Mouse (Mus musculus): ENCODE measurements at regions not wholly inside any gene's neighbourhood (a gene's known extent, or its start where the extent isn't known, plus 50 kb on each side); places are given as distances from the start of the nearest gene placed in this dataset.
A peak's percentile ranks its signal among the peaks of the same experiment; 100 is the strongest.

DNA sequence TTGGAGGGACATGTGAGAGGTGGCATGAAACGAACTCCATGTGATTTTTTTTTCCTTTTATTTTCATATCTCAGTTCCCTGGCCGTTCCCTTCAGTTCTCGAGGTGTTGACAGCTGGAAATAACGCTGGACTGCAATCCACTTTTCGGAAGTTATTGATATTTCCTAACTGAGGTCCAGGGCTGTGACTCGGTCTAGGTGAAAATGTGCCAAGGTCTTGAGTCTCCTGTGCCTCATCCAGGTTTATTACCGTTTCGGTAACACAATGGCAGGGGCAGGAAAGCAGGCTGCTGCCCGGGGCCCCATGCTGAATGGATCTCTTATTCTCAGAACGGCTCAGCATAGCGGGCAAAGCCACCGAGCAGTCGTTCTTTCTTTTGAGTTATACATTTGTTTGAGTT is 844.7 kb upstream of the Car8 start:
- DNase-seq (ENCODE audit: low spot score), result no peak

DNA sequence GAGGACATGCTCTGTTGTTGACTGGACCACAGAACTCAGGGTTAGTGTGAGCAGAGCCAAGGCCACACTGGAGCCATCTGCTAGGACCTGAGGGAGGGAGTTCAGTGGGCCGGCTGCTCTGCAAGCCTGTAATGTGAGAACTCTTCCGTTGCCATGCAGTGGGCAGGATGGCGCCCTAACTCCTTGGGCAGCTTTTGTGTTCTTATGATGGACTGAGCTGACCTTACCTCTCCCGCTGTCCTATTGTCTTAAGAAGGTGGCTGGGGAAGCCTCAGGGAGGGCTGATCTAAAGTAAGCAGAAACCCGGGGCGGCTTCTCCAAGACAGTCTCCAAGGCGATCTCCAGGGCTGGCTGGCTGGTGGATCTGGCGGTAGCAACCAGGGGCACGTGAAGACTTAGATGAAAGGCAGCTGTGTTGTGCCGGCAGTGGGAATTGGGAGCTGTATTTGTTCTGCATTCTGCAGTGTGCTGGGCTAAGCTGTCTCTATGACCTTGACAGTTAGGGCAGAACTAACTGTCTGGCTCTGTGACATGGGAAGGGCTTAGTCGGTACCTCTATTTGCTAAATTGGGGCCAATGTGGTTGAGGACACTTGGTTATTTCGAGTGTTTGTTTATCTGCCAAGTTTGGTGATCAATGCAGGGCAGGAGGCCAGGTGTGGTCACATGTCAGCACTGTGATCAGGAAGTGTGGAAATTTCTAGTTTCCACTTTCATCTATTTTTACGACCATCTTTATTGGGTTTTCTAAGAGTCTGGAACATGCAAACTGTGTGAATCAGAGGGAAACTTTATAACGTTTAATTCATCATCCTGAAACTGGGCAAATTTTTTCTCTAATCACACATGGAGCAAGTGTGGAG is 843.1 kb upstream of the Car8 start:
- no peak for DNase-seq (ENCODE audit: low spot score)

DNA sequence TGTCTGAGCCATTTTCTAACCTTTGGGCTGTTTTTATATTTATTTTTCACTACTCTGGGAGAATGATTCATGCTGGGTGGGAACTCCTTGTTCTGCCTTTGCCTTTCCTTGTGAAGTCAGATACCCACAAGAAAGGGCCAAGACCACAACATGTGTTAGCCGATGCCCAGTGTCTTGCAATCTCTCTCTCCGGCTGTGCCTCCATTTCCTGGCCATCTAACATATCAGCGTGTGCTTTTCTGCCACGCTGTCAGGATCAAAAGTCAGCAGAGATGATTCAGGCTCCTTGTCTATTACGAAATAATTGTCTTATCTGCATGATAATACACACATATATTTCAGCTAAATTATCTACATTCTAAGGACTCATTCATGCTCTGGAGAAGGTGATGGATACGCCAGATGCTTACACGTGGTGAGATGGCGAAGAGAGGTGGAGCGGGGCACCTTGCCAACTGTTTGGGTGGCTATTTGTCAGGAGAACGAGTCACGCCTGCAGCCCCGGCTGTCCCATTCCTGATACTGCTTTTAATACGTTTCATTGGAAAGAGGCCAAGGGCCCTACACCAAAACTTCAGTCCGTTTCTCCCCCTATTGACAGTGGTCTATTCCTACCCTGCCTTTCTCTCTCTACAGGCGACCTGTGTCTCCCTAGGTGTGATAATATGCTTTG is 842.1 kb upstream of the Car8 start:
- DNase-seq (ENCODE audit: low spot score), result no peak

DNA sequence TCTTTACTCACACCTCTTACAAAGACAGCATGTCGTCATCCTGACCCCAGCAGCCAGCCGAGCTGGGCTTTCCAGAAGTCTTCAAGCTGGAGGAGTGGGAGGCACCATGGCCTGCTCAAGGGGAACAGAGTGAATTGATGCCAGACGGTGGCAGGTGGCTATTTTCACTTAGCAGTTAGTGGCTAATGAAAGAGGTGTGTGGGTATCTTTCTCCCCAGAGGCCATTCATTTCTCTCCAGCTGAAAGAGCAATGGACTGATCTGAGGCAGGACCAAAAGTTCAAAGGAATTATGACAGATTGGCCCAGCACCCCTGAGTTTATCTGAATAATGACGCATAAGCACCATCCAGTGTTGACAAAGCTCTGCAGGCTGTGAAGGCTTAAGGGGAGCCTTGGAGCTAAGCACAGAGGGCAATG is 841.0 kb upstream of the Car8 start:
- no peak for DNase-seq (ENCODE audit: low spot score)

DNA sequence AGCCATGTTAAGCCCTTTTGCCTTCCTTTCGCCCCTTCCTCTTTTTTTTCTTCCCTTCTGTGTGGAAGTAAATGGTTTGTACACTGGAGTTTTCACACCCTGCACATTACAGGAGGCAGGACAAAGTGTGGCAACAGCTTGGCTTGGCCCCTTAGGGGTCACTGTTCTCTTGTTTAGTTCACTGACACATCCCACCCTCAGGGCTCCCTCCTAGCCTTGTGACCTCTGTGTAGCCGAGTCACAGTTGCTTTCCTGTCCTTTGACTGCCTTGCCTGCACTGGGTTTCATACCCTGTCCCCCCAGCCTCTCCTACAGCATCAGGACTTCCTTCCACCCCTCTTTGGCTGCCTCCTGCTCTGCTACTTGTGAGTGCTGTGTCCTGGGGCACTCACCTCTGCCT is 835.6 kb upstream of the Car8 start:
- no peak for DNase-seq (ENCODE audit: low spot score)

DNA sequence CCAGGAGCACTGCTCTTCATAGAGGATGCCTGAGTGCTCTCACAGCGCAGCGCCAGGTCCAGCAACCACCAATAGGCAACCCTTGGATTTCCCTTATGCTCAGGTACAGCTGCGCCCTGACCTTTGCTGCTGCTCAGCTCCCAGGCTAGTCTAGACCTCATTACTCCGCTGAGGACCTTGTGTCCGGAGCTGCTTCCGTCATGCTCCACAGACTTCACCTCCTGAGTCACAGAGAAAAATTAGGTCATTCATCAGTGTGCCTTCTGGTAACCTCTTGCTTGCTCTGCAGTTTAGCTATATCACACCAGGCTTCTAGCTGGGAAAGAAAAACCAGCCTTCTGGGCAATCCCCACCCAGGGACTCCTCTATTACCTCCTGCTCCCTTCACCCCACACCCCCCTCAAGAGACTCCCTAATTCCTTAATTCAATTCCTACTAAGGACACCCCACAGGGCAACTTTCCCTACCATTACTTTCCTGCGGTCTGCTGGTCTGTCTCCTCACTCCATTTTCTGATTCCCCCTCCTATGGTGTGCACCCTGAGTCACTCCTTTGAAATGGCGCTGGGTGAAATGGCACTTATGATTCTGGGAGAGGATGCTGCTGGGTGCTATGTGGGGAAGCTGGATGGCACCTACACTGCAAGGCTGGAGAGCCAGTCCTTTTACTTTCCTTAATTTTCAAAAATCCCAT is 835.0 kb upstream of the Car8 start:
- DNase-seq (ENCODE audit: low spot score), result peak; percentile 56

DNA sequence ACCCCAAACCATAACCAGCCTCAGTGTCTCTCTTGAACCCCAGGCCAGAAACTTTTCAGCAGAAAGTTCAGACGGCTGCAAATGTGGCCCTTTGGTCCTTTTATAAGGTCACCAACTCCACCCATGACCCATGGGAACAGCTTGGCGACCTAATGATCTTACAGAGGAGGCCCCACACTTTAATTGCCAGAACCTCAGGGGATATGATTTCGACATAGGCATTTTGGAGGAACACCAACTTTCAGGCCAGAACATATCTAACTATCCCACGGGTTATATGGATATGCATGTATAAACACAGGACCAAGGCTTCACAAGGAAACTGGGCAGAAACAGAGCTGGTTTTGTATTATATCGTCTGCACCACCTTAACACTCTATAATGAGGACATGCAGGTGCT is 833.5 kb upstream of the Car8 start:
- DNase-seq (ENCODE audit: low spot score), result no peak

DNA sequence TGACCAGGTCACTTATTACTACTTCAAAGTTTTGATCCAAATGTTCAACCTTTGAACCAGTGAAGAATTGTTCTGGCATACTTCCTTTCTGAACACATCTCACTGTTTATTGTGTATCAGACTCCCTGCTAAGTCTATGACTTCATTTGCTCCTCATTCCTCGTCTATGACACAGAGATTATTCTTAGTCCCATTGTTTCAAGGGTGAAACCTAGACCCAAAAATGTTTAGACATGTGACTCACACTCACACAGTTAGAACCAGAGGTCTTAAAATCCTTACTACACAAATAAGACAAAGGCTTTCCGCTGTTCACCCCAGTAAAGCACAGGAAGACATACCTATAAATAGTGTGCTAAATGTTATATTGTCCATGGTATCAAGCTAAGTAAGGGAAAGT is 829.0 kb upstream of the Car8 start:
- no peak for DNase-seq (ENCODE audit: low spot score)

DNA sequence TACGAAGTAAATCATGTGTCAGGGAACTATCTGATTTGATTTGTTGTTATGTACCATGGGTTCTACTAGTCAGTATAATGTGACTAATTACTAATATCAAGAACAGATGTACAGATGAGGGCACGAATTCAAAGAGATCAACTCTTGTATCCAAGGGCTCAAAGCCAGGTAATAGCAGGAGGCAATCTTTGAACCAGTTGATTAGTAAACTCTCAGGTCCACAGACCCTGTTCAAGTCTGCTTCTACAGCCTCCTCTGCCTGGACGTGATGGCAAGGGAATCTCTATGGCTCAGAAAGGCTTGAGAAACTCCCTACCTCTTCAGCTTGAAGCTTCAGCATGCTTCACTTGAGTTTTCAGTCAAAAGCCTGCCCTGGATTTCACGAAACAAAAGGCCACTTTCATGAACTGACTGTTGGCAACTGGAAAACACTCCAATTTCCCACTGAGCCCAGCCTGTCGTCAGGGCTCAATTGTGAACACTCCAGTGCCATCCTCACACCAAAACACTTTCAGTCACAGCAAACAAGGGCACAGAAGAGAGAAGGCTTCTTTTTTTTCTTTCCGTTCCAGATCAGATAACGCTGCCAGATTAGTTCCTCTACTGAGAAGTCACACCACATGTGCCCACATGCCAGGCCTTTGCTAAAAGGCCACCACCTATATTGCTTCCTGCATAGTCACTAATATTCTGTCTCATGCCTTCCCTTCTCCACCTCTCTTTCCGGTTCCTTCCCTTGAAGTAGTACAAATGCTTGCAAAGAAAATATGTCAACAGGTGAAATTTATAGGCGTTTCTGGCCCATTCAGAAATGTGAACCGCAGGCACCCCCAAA is 827.4 kb upstream of the Car8 start:
- DNase-seq (ENCODE audit: low spot score), result no peak

DNA sequence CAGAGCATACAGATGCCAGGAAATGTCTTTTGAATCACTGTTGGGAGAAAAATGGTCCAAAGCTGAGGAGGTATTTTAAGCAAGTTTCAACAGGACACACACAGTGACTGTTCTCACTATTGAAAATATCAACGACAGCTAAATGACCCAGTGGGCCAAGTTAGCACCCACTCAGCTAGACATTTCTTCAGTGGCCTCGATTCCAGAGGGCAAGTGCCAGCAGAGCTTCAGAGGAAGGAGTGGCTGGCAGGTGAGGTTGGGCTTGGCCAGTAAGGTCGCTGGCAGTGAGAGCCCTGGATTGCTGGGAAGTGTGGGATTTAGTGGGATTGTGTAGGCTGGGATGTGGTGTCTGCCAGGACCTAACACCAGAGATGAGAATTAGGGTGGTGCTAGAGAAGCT is 823.1 kb upstream of the Car8 start:
- DNase-seq (ENCODE audit: low spot score), result no peak

DNA sequence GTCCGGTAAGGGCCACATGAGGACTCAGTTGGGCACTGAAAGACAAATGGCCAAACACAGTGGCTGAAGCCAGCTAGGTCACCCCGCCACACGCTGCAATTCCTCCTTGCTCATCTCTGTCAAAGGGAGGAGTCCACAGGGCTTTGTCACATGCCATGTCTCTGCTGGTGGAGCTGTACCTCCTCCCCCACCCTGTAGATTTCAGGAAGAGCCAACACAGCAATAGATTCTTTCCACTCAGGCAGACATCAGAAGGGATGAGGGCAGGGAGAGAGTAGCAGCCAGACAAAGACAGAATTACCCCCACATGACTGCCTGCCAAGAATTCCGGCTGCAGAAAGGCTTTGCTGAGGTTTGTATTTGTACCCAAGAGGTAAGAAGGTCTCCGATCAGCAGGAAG is 821.4 kb upstream of the Car8 start:
- DNase-seq (ENCODE audit: low spot score), result peak; percentile 84

DNA sequence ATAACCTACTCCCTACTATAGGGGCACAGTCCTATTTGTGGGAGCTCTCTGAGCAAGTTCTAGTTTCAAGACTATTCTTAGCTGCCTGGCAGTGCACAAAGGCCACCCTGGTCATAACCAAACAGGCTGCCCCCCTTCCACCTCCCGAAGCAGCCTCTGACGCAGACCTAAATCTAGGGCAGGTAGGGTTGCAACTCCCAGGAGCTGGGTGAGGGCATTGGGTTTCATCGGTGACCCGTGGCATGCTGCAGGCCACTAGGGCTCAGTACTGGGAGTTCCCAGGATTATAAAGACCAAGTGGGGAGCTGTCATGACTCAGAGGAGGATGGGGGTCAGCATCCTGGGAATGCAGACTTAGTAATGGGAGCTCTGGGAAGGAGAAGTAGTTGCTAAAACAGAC is 818.8 kb upstream of the Car8 start:
- no peak for DNase-seq (ENCODE audit: low spot score)

DNA sequence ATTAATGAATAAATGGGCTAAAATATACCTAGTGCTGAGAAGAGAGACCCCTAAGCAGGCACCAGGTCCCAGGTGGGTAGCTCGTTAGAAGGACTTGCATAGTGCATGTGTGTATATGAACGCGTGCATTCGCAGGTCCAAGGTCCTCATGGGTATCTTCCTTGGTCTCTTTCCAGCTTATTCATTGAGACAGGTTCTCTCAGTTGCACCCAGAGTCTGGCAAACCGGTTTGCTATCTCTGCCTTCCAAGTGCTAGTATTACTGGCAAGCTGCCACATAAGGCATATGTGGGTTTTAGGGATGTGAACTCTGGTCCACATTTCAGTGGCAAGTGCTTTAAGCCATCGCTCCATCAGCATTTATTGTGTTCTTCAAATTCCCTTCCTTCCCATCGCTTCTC is 818.3 kb upstream of the Car8 start:
- no peak for DNase-seq (ENCODE audit: low spot score)

DNA sequence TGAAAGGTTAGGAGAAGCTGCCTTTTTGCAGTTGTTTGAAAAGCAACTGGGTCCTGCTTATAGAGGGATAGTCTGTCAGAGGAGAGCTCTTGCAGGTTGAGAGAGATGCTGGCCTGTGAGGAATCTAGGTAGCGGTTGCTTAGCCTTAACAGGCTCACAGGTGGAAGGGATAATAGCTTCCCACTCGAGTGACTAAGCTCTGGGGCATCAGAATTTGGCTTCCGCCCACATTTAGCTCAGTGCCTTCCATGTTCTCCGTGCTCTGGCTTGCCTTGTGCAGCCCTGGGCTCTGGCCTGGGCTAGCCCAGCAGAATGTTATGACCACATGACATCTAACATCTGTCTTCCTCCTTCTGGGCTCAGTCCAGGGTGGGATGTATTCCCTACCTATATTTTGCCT is 817.0 kb upstream of the Car8 start:
- no peak for DNase-seq (ENCODE audit: low spot score)

DNA sequence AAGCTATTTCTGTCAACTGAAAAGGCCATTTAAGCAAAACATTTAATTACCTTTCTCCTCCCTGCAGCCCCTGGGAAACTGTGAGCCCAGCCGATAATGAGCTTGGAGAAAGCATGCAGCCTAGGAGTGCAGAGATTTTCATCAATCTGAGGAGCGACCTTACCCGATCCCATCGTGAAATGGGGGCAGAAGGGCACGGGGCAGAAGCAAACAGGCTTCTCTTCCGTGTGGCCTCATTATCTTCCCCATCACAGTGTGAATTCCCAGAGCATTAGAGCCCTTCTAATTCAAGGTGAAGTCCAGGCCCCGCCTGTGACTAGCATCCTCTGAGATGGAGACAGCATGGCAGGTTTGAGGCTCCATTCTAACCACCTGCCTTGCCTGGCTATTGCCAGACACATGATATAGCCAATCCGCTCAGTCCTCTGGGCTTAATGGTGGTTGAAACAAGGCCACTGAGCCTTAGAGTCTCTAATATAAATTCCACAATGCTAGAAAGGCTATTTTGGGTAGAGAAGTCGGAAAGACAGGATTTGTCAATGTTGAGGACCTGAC is 816.5 kb upstream of the Car8 start:
- peak; percentile 62 for DNase-seq (ENCODE audit: low spot score)

DNA sequence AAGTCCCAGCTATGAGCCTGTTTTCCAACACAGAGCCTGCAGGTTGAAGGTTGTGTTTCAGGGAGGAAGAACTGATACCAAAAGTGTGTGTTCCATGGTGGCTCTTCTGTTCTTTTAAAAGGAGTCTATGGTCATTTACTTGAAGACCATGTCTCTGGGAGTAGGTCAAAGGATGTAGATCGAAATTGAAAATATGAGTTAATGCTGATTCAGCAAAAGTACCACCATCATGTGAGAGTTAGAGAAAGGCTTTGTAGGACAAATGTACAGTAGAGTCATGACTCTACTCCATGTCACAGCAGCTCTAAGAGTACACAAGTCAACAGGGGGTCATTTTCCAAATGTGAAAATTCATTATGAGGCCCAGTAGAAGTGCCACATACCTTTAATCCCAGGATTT is 810.0 kb upstream of the Car8 start:
- DNase-seq (ENCODE audit: low spot score), result no peak

DNA sequence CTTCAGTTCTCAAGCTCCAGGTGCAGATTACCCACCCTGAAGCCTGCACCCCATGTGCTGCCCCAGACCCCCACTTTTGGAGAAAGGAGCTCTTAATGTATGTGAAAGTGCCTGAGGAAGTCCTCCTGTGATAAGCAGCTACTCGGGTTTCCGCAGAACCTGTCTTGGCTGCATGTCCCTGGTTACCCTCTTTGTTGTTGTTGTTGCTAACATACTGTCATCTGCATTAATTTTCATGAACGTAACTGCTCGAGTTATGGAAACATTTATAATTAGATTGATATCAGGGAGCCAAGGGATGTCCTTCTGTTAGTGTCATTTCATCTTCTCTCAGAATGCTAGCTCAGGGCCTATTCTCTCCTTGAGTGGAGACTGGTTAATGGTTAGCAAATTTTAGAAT is 808.3 kb upstream of the Car8 start:
- no peak for DNase-seq (ENCODE audit: low spot score)

DNA sequence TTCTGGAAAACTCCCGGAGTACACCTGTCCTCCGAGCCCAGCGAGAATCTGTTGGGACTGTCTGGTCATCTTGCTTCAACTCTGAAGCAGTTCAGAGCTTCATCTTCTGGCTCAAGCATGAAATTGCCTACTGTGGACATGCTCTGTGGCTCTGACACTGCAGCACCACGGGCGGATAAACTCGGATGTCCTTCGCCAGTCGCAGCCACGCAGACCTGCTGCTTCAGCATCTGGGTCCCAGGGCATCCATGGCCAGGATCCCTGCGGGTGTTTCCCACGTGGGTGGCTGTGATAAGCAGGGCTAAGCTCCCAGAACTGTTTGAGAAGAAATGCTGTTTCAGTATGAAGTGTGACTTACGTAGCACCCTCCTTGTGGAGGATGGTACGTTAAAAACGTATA is 807.6 kb upstream of the Car8 start:
- no peak for DNase-seq (ENCODE audit: low spot score)

DNA sequence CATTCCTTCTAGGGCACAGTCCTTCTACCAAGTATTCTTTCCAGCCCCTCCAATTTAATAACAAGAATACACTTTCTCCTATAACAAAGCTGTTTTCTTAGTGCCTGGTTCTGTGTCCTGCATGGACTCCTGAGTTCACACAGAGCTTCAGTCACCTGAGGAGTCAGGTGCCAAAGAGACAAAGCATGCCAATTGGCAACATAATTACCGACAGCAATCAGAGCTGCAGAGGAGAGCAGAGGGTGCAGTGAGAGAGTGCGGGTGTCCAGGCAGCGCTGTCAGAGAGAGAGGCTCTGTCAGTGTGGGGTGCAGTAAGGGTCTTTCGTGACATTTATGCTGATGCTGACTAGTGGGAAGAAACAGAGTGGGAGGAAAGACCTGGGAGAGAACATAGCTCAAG is 807.2 kb upstream of the Car8 start:
- no peak for DNase-seq (ENCODE audit: low spot score)

DNA sequence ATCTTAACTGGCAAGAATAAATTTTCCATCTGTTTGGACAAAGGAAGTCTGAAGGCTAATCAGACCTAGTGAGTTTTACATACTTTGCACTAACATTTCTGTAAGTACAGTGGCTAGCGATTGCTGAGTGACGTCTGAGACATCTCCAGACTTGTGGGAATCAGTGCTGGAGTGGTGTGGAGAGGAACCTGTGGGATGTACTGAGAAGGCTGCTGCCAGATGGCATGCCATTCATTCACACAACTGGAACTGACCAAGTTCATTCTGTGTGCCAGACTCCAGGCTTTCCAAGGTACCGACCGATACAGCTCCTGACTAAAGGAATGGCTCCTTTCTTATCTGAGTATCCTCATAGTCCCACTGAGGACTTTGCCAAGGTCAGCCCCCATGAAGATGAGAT is 797.2 kb upstream of the Car8 start:
- DNase-seq (ENCODE audit: low spot score), result no peak

DNA sequence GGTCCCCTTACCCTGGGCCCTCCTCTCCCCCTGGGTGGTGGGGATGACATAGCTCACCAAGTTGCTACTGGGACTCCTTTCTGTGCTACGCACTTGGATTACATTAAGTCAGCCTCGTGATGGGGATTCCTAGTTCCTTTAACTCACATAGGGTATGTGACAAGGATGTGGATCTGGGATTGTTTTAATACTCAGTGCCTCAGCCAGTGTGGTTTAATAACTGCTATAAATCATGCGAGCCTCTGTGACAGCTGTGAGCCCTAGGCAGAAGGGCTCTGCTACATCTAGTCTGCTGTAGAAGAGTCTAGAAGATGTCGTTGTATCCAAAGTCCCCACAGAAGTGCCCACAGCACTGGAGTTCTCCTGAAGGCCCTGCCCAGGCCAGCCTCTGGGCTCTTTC is 796.5 kb upstream of the Car8 start:
- DNase-seq (ENCODE audit: low spot score), result no peak

DNA sequence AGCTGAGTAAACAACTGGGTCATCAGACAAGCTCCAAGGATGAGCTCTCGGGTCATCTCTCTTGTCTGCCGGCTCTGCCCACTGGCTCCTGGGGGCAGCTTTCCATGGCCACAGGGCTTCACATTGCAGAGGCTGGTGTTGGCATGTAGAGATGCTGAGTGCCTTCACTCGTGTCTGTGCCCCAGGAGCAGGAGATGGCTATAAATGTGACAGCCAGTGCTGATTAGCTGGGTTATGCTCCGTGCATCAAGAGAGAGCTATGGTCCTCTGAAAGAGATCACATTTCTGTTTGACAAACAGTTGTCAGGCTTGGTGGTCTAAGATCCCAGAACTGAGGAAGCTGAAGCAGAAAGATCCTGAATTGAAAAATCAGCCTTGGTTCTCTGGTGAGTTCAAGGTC is 795.4 kb upstream of the Car8 start:
- DNase-seq (ENCODE audit: low spot score), result no peak

Measured in retina, embryonic 14.5 days (tissue).